8 mouse cellular contexts compared by ENCODE assay signal in the genomic region with DNA sequence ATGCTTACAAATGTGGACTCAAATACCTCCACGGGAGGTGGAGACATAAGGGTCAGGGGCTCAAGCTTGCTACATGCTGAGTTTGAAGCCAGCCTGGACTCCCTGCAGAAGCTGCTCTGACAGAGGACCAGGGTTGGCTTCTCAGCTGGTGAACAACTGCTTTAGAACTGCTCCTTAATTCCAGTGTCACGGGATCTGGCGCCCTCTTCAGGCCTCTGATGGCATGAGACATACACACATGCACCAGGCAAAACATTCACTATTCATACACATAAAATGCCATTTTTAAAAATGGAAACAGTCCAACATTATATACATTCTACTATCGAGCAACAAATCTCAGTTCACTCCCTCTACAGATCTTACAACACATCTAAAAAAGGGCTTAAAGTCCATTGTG. TPM values are rescaled to one million over a fixed set of nuclear protein-coding genes. Genes with fewer than 3 reads are reported as not detected.
DNase-seq lines count a peak whose midpoint lies in the region; ATAC-seq and TF ChIP-seq lines count a peak whose summit lies in the region.

No protein-coding gene starts in this region.

- no peak for ATAC-seq in heart, postnatal 0 days (ENCODE audit: insufficient read depth, low read depth)
- peak; percentile 68 for ATAC-seq in liver, embryonic 13.5 days (ENCODE audit: low read depth)

- H3K27ac ChIP-seq in left cerebral cortex, adult 2 months: no peak overlapping the region
- H3K27ac ChIP-seq in heart, postnatal 0 days (ENCODE audit: low read depth): no peak overlapping the region
- no peak overlapping the region for H3K27ac ChIP-seq in liver, embryonic 13.5 days

- H3K9me3 ChIP-seq in heart, postnatal 0 days (replicated peaks; ENCODE audit: control insufficient read depth, low read length): no peaks in the 10 kb centered on the region
- H3K9me3 ChIP-seq in liver, embryonic 13.5 days (replicated peaks): no peaks in the 10 kb centered on the region

- WGBS in heart, postnatal 0 days: 11% methylated on average over 4 of the region's 4 CpGs
- WGBS in liver, embryonic 13.5 days (ENCODE audit: insufficient replicate concordance): 9% methylated on average over 4 of the region's 4 CpGs

- peak; percentile 68 for TF ChIP-seq CTCF in left cerebral cortex, adult 2 months (IDR thresholded peaks at IDR 0.05)
- TF ChIP-seq CTCF in heart, postnatal 0 days (IDR thresholded peaks at IDR 0.05; ENCODE audit: low read depth): peak; percentile 69

- H3K36me3 ChIP-seq in heart, postnatal 0 days (replicated peaks; ENCODE audit: control insufficient read depth, insufficient read depth, low read length): peaks cover 14% of the 10 kb centered on the region
- 0 out of 2 replicates have a peak, but pooled peaks cover 3% of the 10 kb centered on the region for H3K36me3 ChIP-seq in liver, embryonic 13.5 days

- no peak for TF ChIP-seq EP300 in heart, postnatal 0 days (IDR thresholded peaks at IDR 0.05; ENCODE audit: low read depth)

- intact Hi-C loops in left cerebral cortex, adult 2 months (cut with DNase I): no loop called here

- no peak overlapping the region for H3K4me3 ChIP-seq in left cerebral cortex, adult 2 months
- no peak overlapping the region for H3K4me3 ChIP-seq in heart, postnatal 0 days (ENCODE audit: low read depth, low read length)
- H3K4me3 ChIP-seq in liver, embryonic 13.5 days (replicated peaks): no peak overlapping the region

- no peaks in the 10 kb centered on the region for H3K27me3 ChIP-seq in heart, postnatal 0 days (ENCODE audit: control insufficient read depth, insufficient read depth, low read length)
- no peaks in the 10 kb centered on the region for H3K27me3 ChIP-seq in liver, embryonic 13.5 days

- DNase-seq in left cerebral cortex, adult 2 months (ENCODE audit: extremely low spot score in 1 of 2, low spot score in 2 of 2): peak in 1 of 2 experiments; percentile 16
- DNase-seq in left cerebral cortex, adult 11 months (ENCODE audit: low spot score): no peak
- peak; percentile 71 for DNase-seq in NIH3T3 (ENCODE audit: low read depth)
- peak; percentile 46 for DNase-seq in cerebellum, adult 9-10 months
- peak; percentile 31 for DNase-seq in heart, postnatal 0 days (ENCODE audit: low spot score)
- DNase-seq in liver, embryonic 13.5 days: peak; percentile 51
- DNase-seq in ovary, postnatal 36 days (ENCODE audit: low spot score): peak; percentile 34
- DNase-seq in yolk sac, embryonic 10.5 days (ENCODE audit: low spot score): peak; percentile 40

- no peak overlapping the region for H3K4me2 ChIP-seq in heart, postnatal 0 days (ENCODE audit: low read depth, low read length)
- no peak overlapping the region for H3K4me2 ChIP-seq in liver, embryonic 13.5 days

- no peaks in the 10 kb centered on the region for H3K4me1 ChIP-seq in heart, postnatal 0 days (ENCODE audit: control insufficient read depth, insufficient read depth)
- peaks cover 13% of the 10 kb centered on the region for H3K4me1 ChIP-seq in liver, embryonic 13.5 days (replicated peaks)

- H3K9ac ChIP-seq in heart, postnatal 0 days (replicated peaks; ENCODE audit: low read depth, low read length): no peak overlapping the region
- H3K9ac ChIP-seq in liver, embryonic 13.5 days: no peak overlapping the region

RNA-seq across cellular contexts. Expression of gene Nusap1, which starts 30.7 kb away (rescaled TPM):
- under 1 TPM; 0.26 to 0.29 TPM for total RNA-seq in left cerebral cortex, adult 2 months (2021)
- 25.0 and 26.8 TPM in 2 replicates for total RNA-seq in heart, postnatal 0 days (2014; rRNA removed; ENCODE audit: low replicate concordance)
- polyA plus RNA-seq in heart, postnatal 0 days (2015; fragmentation: Nextera tagmentation; extraction: Ambion mirVana): 13.5 and 14.2 TPM in 2 replicates
- 90.6 and 119 TPM in 2 replicates for polyA plus RNA-seq in liver, embryonic 13.5 days (2015; fragmentation: Nextera tagmentation; extraction: Ambion mirVana)

RNA-seq across cellular contexts. Expression of gene Oip5, which starts 30.9 kb away (rescaled TPM):
- 1 to 10 TPM in 1 of 2 experiments, under 1 TPM in 1; 0.86 to 1.0 TPM for total RNA-seq in left cerebral cortex, adult 2 months (2021)
- total RNA-seq in heart, postnatal 0 days (2014; rRNA removed; ENCODE audit: low replicate concordance): 0.88 and 12.2 TPM in 2 replicates
- 6.1 and 7.0 TPM in 2 replicates for polyA plus RNA-seq in heart, postnatal 0 days (2015; fragmentation: Nextera tagmentation; extraction: Ambion mirVana)
- polyA plus RNA-seq in liver, embryonic 13.5 days (2015; fragmentation: Nextera tagmentation; extraction: Ambion mirVana): 42.8 and 50.4 TPM in 2 replicates

RNA-seq across cellular contexts. Expression of gene Chp1, which starts 39.9 kb away (rescaled TPM):
- 100 to 1,000 TPM; 173 to 174 TPM for total RNA-seq in left cerebral cortex, adult 2 months (2021)
- 81.1 and 82.3 TPM in 2 replicates for total RNA-seq in heart, postnatal 0 days (2014; rRNA removed; ENCODE audit: low replicate concordance)
- 51.1 and 53.3 TPM in 2 replicates for polyA plus RNA-seq in heart, postnatal 0 days (2015; fragmentation: Nextera tagmentation; extraction: Ambion mirVana)
- polyA plus RNA-seq in liver, embryonic 13.5 days (2015; fragmentation: Nextera tagmentation; extraction: Ambion mirVana): 47.3 and 54.2 TPM in 2 replicates

RNA-seq across cellular contexts. Expression of gene Exd1, which starts 40.0 kb away (rescaled TPM):
- under 1 TPM; 0.50 to 0.61 TPM for total RNA-seq in left cerebral cortex, adult 2 months (2021)
- not detected in 2 replicates for total RNA-seq in heart, postnatal 0 days (2014; rRNA removed; ENCODE audit: low replicate concordance)
- polyA plus RNA-seq in heart, postnatal 0 days (2015; fragmentation: Nextera tagmentation; extraction: Ambion mirVana): 0.03 and 0.18 TPM in 2 replicates
- 0.35 and 0.38 TPM in 2 replicates for polyA plus RNA-seq in liver, embryonic 13.5 days (2015; fragmentation: Nextera tagmentation; extraction: Ambion mirVana)

Comparison
In these comparisons a context has a peak if more than half of its experiments do, and no peak if none do; other contexts are left out.
1. RNA of gene Nusap1, which starts 30.7 kb away (total RNA-seq): 25.0 to 26.8 TPM in heart, postnatal 0 days; 0.26 to 0.29 TPM in left cerebral cortex, adult 2 months; every median in the first group is over 10 times any median in the second.